Mouse (Mus musculus): ENCODE data around the gene Vav2.

DNA sequence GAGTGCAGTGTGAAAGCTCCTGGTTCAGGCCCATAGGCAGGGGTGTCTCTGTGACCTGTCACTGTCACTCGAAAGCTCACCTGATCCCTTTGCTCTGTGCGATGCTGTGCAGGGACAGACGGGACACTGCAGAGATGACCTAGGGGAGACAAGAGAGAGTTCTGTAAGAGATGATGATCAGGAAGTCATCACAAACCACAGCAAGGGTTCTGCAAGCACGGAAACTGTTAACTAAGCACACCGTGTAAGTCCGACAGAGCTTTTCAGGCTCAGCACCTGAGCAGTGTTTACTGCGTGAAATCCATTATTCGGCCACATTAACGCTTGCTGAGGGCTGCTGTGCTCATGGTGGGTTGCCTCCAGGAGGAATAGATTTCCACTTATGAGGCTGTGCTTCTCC is 90.2 kb downstream of the Vav2 start:
- TF ChIP-seq CTCF (IDR thresholded peaks at IDR 0.05; ENCODE audit: control insufficient read depth, insufficient read depth, insufficient read length) (no peak), MAX (IDR thresholded peaks at IDR 0.05) (no peak), CEBPB (IDR thresholded peaks at IDR 0.05; ENCODE audit: low read depth) (no peak), FOSL1 (IDR thresholded peaks at IDR 0.05; ENCODE audit: insufficient read depth, low read length, poor library complexity, severe bottlenecking) (no peak), USF1 (IDR thresholded peaks at IDR 0.05; ENCODE audit: low read depth) (no peak)
